Comparison of ENCODE assay signal across 10 mouse cellular contexts in genomic region chr11:120208848-120209247, GRCm38 (mm10). TPM values are rescaled to one million over a fixed set of nuclear protein-coding genes. Genes with fewer than 3 reads are reported as not detected.
DNase-seq lines count a peak whose midpoint lies in the region; ATAC-seq and TF ChIP-seq lines count a peak whose summit lies in the region.
"Had no signal": no experiment of that assay in that cellular context is flagged by ENCODE, and none has a peak within 500 bp of the region (broad histone marks: within the 10 kb centered on the region; RNA-seq: fewer than 3 reads in every experiment).

No protein-coding gene starts in this region.

- H3K4me1 ChIP-seq in cerebellum, adult 2 months (ENCODE audit: control insufficient read depth, insufficient read depth, low read length): no peaks in the 10 kb centered on the region
- peaks cover 27% of the 10 kb centered on the region for H3K4me1 ChIP-seq in heart, embryonic 12.5 days (replicated peaks)

- H3K27ac ChIP-seq in cerebellum, adult 2 months (ENCODE audit: insufficient read depth, low read length): no peak overlapping the region
- no peak overlapping the region for H3K27ac ChIP-seq in left cerebral cortex, adult 2 months
- H3K27ac ChIP-seq in heart, embryonic 12.5 days (ENCODE audit: poor library complexity, severe bottlenecking): no peak overlapping the region

- TF ChIP-seq CTCF in cerebellum, adult 2 months (IDR thresholded peaks at IDR 0.05; ENCODE audit: borderline replicate concordance, insufficient read depth, low read depth, low read length): peak; percentile 26; the same call in 1 of the 2 replicates
- peak; percentile 53 for TF ChIP-seq CTCF in left cerebral cortex, adult 2 months (IDR thresholded peaks at IDR 0.05)

- no peak overlapping the region for H3K9ac ChIP-seq in heart, embryonic 12.5 days

- WGBS in cerebellum, adult 2 months: 68% methylated on average over 2 of the region's 2 CpGs
- 68% methylated on average over 2 of the region's 2 CpGs for WGBS in heart, embryonic 12.5 days

- no peak overlapping the region for H3K4me3 ChIP-seq in cerebellum, adult 2 months (replicated peaks; ENCODE audit: insufficient read depth, low read depth, low read length)
- no peak overlapping the region for H3K4me3 ChIP-seq in left cerebral cortex, adult 2 months
- H3K4me3 ChIP-seq in heart, embryonic 12.5 days: no peak overlapping the region

- peaks cover 4% of the 10 kb centered on the region; the same call in 1 of the 2 replicates for H3K9me3 ChIP-seq in heart, embryonic 12.5 days (replicated peaks)

- ATAC-seq in heart, embryonic 12.5 days (ENCODE audit: insufficient number of reproducible peaks, low FRiP score): no peak

- no peaks in the 10 kb centered on the region for H3K27me3 ChIP-seq in cerebellum, adult 2 months (ENCODE audit: control insufficient read depth, insufficient read depth, low read length)
- no peaks in the 10 kb centered on the region for H3K27me3 ChIP-seq in splenic B cell, adult 2 months (ENCODE audit: control insufficient read depth, insufficient read depth, low read length, poor library complexity, severe bottlenecking)
- no peaks in the 10 kb centered on the region for H3K27me3 ChIP-seq in heart, embryonic 12.5 days (replicated peaks)

- no peak for DNase-seq in cerebellum, adult 2 months
- no peak for DNase-seq in cerebellum, adult 11-12 months
- no peak for DNase-seq in left cerebral cortex, adult 2 months (ENCODE audit: extremely low spot score in 1 of 2, low spot score in 2 of 2)
- DNase-seq in left cerebral cortex, postnatal 36 days (ENCODE audit: low spot score in 2 of 2): no peak
- peak; percentile 53 for DNase-seq in NIH3T3 (ENCODE audit: low read depth)
- DNase-seq in splenic B cell, adult 2 months (ENCODE audit: low read depth, low spot score): peak; percentile 65
- no peak for DNase-seq in cerebellum, adult 11 months
- DNase-seq: cerebellum, postnatal 36 days; left cerebral cortex, postnatal 4 days had no signal

- intact Hi-C loops in left cerebral cortex, adult 2 months (cut with DNase I): no loop called here
- intact Hi-C loops in left cerebral cortex, postnatal 36 days (cut with DNase I): no loop called here

- TF ChIP-seq POLR2A in cerebellum, adult 2 months (IDR thresholded peaks at IDR 0.05; ENCODE audit: borderline replicate concordance, insufficient read depth, low read length): no peak

- no peak overlapping the region for H3K4me2 ChIP-seq in heart, embryonic 12.5 days

- H3K36me3 ChIP-seq in splenic B cell, adult 2 months (ENCODE audit: control insufficient read depth, insufficient read depth, low read length, poor library complexity, severe bottlenecking): no peaks in the 10 kb centered on the region
- 0 out of 2 replicates have a peak, but pooled peaks cover 4% of the 10 kb centered on the region for H3K36me3 ChIP-seq in heart, embryonic 12.5 days

RNA-seq across cellular contexts. Expression of gene Bahcc1, which starts 23.9 kb away (rescaled TPM):
- 17.0 and 17.6 TPM in 2 replicates for polyA plus RNA-seq in cerebellum, adult 2 months (2012; rRNA removed)
- total RNA-seq in left cerebral cortex, adult 2 months (2021): 10 to 100 TPM; 20.6 to 21.3 TPM
- total RNA-seq in left cerebral cortex, postnatal 36 days (2021): 10 to 100 TPM; 15.3 to 20.9 TPM
- 6.5 and 7.6 TPM in 2 replicates for polyA plus RNA-seq in heart, embryonic 12.5 days (2016; fragmentation: Nextera tagmentation; extraction: Ambion mirVana)

RNA-seq across cellular contexts. Expression of gene Slc38a10, which starts 57.7 kb away (rescaled TPM):
- 72.5 and 73.2 TPM in 2 replicates for polyA plus RNA-seq in cerebellum, adult 2 months (2012; rRNA removed)
- 10 to 100 TPM; 81.0 to 82.4 TPM for total RNA-seq in left cerebral cortex, adult 2 months (2021)
- total RNA-seq in left cerebral cortex, postnatal 36 days (2021): 10 to 100 TPM; 80.8 to 86.4 TPM
- 114 and 117 TPM in 2 replicates for polyA plus RNA-seq in heart, embryonic 12.5 days (2016; fragmentation: Nextera tagmentation; extraction: Ambion mirVana)

Comparison
In these comparisons a context has a peak if more than half of its experiments do, and no peak if none do; other contexts are left out.
1. DNase-seq: peak in NIH3T3 (single experiment) and splenic B cell, adult 2 months (single experiment); none in cerebellum, adult 2 months (0 of 2), cerebellum, adult 11-12 months (single experiment), left cerebral cortex, adult 2 months (0 of 2), left cerebral cortex, postnatal 36 days (0 of 2) and cerebellum, adult 11 months (single experiment).